Mouse (Mus musculus) ovary, adult 18-20 months (tissue): Measurements from ENCODE around the gene Smtnl2.

Experiments used
- DNase-seq: peaks from one replicate; pipeline ENCODE4 v3.0.0; 2022; ENCODE audit warnings: low spot score, mixed read lengths

The Smtnl2 gene

GRCm38 (mm10) chr11:72425201-72425600, 13.7 kb upstream of the Smtnl2 start:
- DNase-seq, result no peak

GRCm38 (mm10) chr11:72423686-72424085, 12.2 kb upstream of the Smtnl2 start:
- DNase-seq, result no peak

- DNase-seq, result no peak
These were observed 10.2 kb upstream of the Smtnl2 start for GRCm38 (mm10) chr11:72421518-72422278.

- no peak for DNase-seq
These were observed 9.1 kb upstream of the Smtnl2 start for GRCm38 (mm10) chr11:72420460-72421122.

GRCm38 (mm10) chr11:72419006-72419405, 7.5 kb upstream of the Smtnl2 start:
- DNase-seq, result no peak

- DNase-seq, result no peak
These were observed 6.7 kb upstream of the Smtnl2 start for GRCm38 (mm10) chr11:72418227-72418626.

GRCm38 (mm10) chr11:72417376-72417775, 5.9 kb upstream of the Smtnl2 start:
- DNase-seq, result no peak

- DNase-seq, result no peak
These were observed 5.2 kb upstream of the Smtnl2 start for GRCm38 (mm10) chr11:72416666-72417065.

- DNase-seq, result no peak
These were observed 3.6 kb upstream of the Smtnl2 start for GRCm38 (mm10) chr11:72415155-72415554.

- DNase-seq, result no peak
These were observed 2.2 kb upstream of the Smtnl2 start for GRCm38 (mm10) chr11:72413601-72414190.

GRCm38 (mm10) chr11:72413016-72413415, 1.5 kb upstream of the Smtnl2 start:
- no peak for DNase-seq

GRCm38 (mm10) chr11:72411945-72412344, 432 bp upstream of the Smtnl2 start:
- no peak for DNase-seq

- DNase-seq, result no peak
These were observed 906 bp downstream of the Smtnl2 start for GRCm38 (mm10) chr11:72410521-72411092.

GRCm38 (mm10) chr11:72409649-72410385, 1.7 kb downstream of the Smtnl2 start:
- no peak for DNase-seq

- DNase-seq, result no peak
These were observed 2.9 kb downstream of the Smtnl2 start for GRCm38 (mm10) chr11:72408451-72409170.

GRCm38 (mm10) chr11:72407574-72407973, 3.9 kb downstream of the Smtnl2 start:
- DNase-seq, result no peak

GRCm38 (mm10) chr11:72407081-72407480, 4.4 kb downstream of the Smtnl2 start:
- DNase-seq, result no peak

- DNase-seq, result no peak
These were observed 5.3 kb downstream of the Smtnl2 start for GRCm38 (mm10) chr11:72406079-72406675.

GRCm38 (mm10) chr11:72405532-72405931, 6.0 kb downstream of the Smtnl2 start:
- no peak for DNase-seq

GRCm38 (mm10) chr11:72402969-72403368, 8.5 kb downstream of the Smtnl2 start:
- DNase-seq, result no peak

- peak; percentile 61 for DNase-seq
These were observed 9.5 kb downstream of the Smtnl2 start for GRCm38 (mm10) chr11:72402017-72402416.
